Mouse (Mus musculus) small intestine, adult 2 months (tissue): ENCODE measurements around the gene Adora2a. TPM values are rescaled to one million over a fixed set of nuclear protein-coding genes. Genes with fewer than 3 reads are reported as not detected.

Experiments
- H3K27ac ChIP-seq: fragments of 200-500 bp; 2 replicates; pipeline ENCODE4 v1.5.1; 2012; ENCODE audit warnings: low read depth, low read length, control low read depth, inconsistent platforms; ENCODE audit not compliant: insufficient read depth
- H3K27me3 ChIP-seq: fragments of 200-500 bp; 2 replicates; pipeline ENCODE4 v1.6.1; 2012; ENCODE audit warnings: mild to moderate bottlenecking, moderate library complexity, low read length, inconsistent platforms; ENCODE audit not compliant: control insufficient read depth, insufficient read depth
- H3K36me3 ChIP-seq: fragments of 200-500 bp; 2 replicates; pipeline ENCODE4 v1.6.1; 2012; ENCODE audit warnings: mild to moderate bottlenecking, low read length, control low read depth, inconsistent platforms; ENCODE audit not compliant: control insufficient read depth, insufficient read depth
- H3K4me1 ChIP-seq: fragments of 200-500 bp; 2 replicates; pipeline ENCODE4 v1.6.1; 2012; ENCODE audit warnings: low read length, inconsistent platforms, mixed read lengths; ENCODE audit not compliant: control insufficient read depth, insufficient read depth, insufficient read length
- H3K4me3 ChIP-seq: fragments of 200-500 bp; 2 replicates; pipeline ENCODE4 v1.5.1; 2012; ENCODE audit warnings: low read depth, mild to moderate bottlenecking, control low read depth, inconsistent platforms, low read length, moderate library complexity
- CTCF ChIP-seq: fragments of 200-500 bp; IDR thresholded peaks from 2 replicates; pipeline ENCODE4 v1.5.1; 2012; ENCODE audit warnings: low read depth, mild to moderate bottlenecking, control low read depth, inconsistent platforms, low read length, moderate library complexity, mixed read lengths; ENCODE audit not compliant: insufficient replicate concordance, insufficient read length; ENCODE audit errors: extremely low read depth
- POLR2A ChIP-seq: fragments of 200-500 bp; IDR thresholded peaks from 2 replicates; pipeline ENCODE4 v1.6.1; 2012; ENCODE audit warnings: low read depth, mild to moderate bottlenecking, control low read depth, inconsistent platforms, low read length, moderate library complexity
- WGBS: fragments of 180-500 bp; shearing (Covaris S2); methylation state at CpG from one replicate; pipeline ENCODE4 v1.1.7; 2018; 5-methylcytosine and 5-hydroxymethylcytosine counted together
- polyA plus RNA-seq: library from polyadenylated mRNA; depleted of rRNA; stranded (reverse); fragments of >200 nt; gene quantifications from 2 replicates; pipeline ENCODE4 v1.2.3, GENCODE M21; 2012

Adora2a gene
- polyA plus RNA-seq, 1 experiment: 7.5 TPM

GRCm38 (mm10) chr10:75318206-75318605 lies 1.5 kb downstream of the Adora2a start:
- Histone ChIP-seq H3K27me3 (0 out of 2 replicates have a peak, but pooled peaks cover 9% of the 10 kb centered on the region), H3K4me3 (peak overlapping the region; percentile 69), H3K27ac (no peak overlapping the region), H3K4me1 (peaks cover 8% of the 10 kb centered on the region), H3K36me3 (peaks cover 1% of the 10 kb centered on the region; the same call in 1 of the 2 replicates)
- 68% methylated on average over 6 of the region's 6 CpGs for WGBS
- TF ChIP-seq CTCF: no peak
- no peak for TF ChIP-seq POLR2A

GRCm38 (mm10) chr10:75320321-75320720 lies 3.6 kb downstream of the Adora2a start:
- Histone ChIP-seq H3K4me3 (no peak overlapping the region), H3K4me1 (peaks cover 8% of the 10 kb centered on the region; the same call in 1 of the 2 replicates), H3K27me3 (0 out of 2 replicates have a peak, but pooled peaks cover 9% of the 10 kb centered on the region), H3K27ac (no peak overlapping the region), H3K36me3 (no peaks in the 10 kb centered on the region)
- no peak for TF ChIP-seq CTCF
- 34% methylated on average over 4 of the region's 4 CpGs for WGBS

- no peaks in the 10 kb centered on the region for H3K36me3 ChIP-seq
- WGBS: 76% methylated on average over 6 of the region's 6 CpGs
These were observed 6.3 kb downstream of the Adora2a start for GRCm38 (mm10) chr10:75322966-75323365.

GRCm38 (mm10) chr10:75323986-75324385 lies 7.3 kb downstream of the Adora2a start:
- no peak for TF ChIP-seq CTCF
- TF ChIP-seq POLR2A: no peak
- no peak overlapping the region for H3K4me3 ChIP-seq
- H3K27ac ChIP-seq: no peak overlapping the region
- WGBS: 81% methylated on average over 8 of the region's 8 CpGs
- H3K36me3 ChIP-seq: no peaks in the 10 kb centered on the region
- peaks cover 3% of the 10 kb centered on the region; the same call in 1 of the 2 replicates for H3K4me1 ChIP-seq
- H3K27me3 ChIP-seq: no peaks in the 10 kb centered on the region

More at GRCm38 (mm10) chr10:75322966-75323365, 6.3 kb downstream of the Adora2a start:
- no peak overlapping the region for H3K4me3 ChIP-seq
- no peak overlapping the region for H3K27ac ChIP-seq
- peaks cover 3% of the 10 kb centered on the region; the same call in 1 of the 2 replicates for H3K4me1 ChIP-seq
- H3K27me3 ChIP-seq: no peaks in the 10 kb centered on the region
- TF ChIP-seq CTCF (no peak), POLR2A (no peak)

GRCm38 (mm10) chr10:75324391-75324790 lies 7.7 kb downstream of the Adora2a start:
- no peak overlapping the region for H3K4me3 ChIP-seq
- H3K36me3 ChIP-seq: no peaks in the 10 kb centered on the region
- no peaks in the 10 kb centered on the region for H3K27me3 ChIP-seq
- 77% methylated on average over 10 of the region's 10 CpGs for WGBS
- H3K27ac ChIP-seq: no peak overlapping the region
- H3K4me1 ChIP-seq: peaks cover 3% of the 10 kb centered on the region; the same call in 1 of the 2 replicates
- TF ChIP-seq POLR2A (no peak), CTCF (no peak)

- Histone ChIP-seq H3K36me3 (no peaks in the 10 kb centered on the region), H3K27ac (no peak overlapping the region), H3K27me3 (no peaks in the 10 kb centered on the region), H3K4me1 (peaks cover 3% of the 10 kb centered on the region; the same call in 1 of the 2 replicates), H3K4me3 (no peak overlapping the region)
- TF ChIP-seq CTCF (no peak), POLR2A (no peak)
- WGBS: 94% methylated on average over 23 of the region's 23 CpGs
These were observed 9.1 kb downstream of the Adora2a start for GRCm38 (mm10) chr10:75325821-75326220.

- Histone ChIP-seq H3K27me3 (no peaks in the 10 kb centered on the region), H3K4me1 (peaks cover 3% of the 10 kb centered on the region; the same call in 1 of the 2 replicates), H3K36me3 (no peaks in the 10 kb centered on the region), H3K4me3 (no peak overlapping the region), H3K27ac (no peak overlapping the region)
- TF ChIP-seq POLR2A (no peak), CTCF (no peak)
- WGBS: 31% methylated on average over 3 of the region's 3 CpGs
These were observed 9.9 kb downstream of the Adora2a start for GRCm38 (mm10) chr10:75326553-75326952.
